Mouse (Mus musculus) embryo, embryonic 10.5 days (tissue): ENCODE measurements around the gene Wfdc1.
A peak's percentile ranks its signal among the peaks of the same experiment; 100 is the strongest.

Source experiments
- DNase-seq: peaks from one replicate; pipeline ENCODE4 v3.0.0-alpha.2; 2015; ENCODE audit warnings: low spot score

Wfdc1 gene

DNA sequence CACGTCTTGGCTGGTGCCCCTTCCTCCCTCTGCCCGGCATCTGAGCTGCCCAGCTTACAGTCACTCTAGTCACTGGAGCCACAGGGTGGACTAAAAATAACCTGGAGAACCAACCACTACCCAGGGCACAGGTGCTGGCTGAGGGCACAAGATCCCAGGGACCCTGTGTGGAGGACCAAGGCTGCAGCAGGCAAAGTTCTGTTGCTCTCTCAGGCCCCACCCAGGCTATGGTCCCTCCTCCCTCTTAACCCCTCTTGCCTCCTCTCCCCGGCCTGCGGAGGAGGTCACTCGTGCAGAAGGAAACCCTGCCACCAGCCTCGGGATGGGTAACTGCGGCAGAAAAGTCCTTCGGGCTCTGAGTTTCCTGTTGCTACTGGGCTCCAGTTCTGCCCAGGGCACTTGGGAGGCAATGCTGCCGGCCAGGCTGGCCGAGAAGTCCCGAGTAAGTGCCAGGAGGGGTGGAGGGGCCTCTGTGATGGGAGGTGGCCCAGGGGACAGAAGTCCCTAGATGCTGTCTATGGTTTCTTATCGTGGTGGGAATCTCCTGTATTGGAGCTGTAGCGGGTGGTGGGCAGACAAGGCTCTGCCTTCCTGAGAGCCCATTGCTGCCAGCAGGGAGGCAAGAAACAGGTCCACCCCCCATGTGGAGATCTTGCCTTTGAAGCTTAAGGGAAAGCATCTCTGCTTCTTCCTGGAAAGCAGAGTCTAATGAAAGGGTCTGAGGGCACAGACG is at the start of gene Wfdc1:
Wfdc1 (plus strand) TSS at position 147 of the 733 bp plus-strand sequence.
- no peak for DNase-seq

DNA sequence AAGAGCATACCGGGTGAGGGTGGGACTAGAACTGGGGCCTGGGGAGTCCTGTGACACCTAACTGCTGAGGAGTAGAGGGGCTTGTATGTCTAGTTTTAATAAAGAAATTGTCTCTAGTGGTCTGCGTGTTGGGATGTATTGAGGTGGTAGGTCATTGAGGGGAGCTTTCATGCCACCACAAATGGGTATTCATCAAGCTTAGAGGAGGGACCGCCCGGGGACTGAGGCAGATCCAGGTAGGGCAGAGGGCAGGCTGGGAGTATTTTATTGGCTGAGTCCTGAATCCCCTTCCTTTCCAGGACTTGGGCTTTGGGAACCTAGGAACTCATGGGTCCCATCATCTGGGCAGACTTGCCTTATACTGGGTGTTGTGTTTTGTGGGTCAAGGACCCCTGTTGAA is 49.4 kb upstream of the Wfdc1 start:
- DNase-seq, result no peak

GRCm38 (mm10) chr8:119617586-119617985 is 48.6 kb upstream of the Wfdc1 start:
- no peak for DNase-seq

DNA sequence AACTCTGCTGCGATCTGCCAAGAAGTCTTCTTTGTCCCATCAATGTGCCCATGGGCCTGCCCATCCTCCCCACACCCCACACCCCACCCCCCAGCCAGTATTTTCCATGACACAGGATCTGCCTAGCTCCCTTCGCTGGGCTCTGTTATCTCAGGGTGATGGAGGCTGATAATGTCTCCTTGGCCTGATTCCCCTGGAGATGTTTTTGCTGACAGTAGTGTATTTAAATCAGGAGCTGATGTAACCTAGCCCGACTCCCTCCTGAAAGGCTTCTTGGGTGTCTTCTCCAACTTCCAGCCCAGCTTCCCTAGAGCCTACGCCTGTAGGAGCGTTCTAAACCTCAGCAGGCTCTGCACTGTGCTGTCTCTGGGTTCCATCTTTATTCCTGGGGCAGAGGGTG is 47.3 kb upstream of the Wfdc1 start:
- no peak for DNase-seq

GRCm38 (mm10) chr8:119620116-119620840 is 45.9 kb upstream of the Wfdc1 start:
- DNase-seq, result no peak

DNA sequence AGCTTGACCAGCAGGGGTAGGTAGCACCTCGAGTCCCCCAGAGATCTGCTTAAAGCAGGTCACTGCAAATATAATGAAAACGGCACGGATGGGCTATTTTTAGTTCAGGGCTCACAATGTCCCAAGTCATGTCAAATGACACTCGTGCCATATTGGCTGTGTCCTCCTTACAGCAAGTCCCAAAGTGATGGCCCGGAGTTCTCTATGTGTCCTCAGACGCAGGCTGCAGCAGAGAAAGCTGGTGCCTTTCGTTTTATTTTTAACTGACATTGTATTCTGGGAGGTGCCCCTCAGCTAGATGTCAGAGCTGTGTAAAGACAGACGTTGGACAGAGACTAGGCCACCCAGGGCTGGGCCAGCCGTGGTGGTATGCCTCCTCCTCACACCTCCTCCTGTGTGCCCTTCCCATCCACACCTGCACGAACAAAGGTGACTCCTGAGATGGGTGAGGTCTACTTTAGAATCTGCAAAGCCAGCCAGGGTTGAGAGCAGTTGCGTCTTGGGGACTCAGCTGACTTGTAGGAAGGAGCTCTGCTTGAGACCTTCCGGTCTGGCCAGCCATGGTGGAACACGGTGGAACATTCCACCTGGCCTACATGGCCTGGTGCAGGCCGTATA is 45.2 kb upstream of the Wfdc1 start:
- DNase-seq, result no peak

DNA sequence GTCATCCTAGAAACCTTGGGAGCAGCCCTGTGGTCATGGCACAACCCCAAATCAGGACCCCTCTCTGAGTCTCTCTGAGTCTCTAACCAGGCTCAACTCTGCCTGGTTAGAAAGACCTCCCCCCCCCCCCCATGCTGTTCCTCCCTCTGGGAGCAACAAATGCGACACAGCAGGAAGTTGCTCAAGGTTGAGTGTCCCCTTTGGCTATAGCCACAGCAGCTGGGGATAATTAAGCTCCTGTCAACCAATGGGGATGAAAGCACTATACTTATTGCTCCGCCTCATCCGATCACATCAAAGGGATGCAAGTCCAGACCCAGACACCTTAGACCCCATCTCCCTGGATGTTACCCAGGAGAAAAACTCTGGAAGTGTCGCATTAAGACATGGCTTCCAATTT is 43.6 kb upstream of the Wfdc1 start:
- DNase-seq, result no peak

DNA sequence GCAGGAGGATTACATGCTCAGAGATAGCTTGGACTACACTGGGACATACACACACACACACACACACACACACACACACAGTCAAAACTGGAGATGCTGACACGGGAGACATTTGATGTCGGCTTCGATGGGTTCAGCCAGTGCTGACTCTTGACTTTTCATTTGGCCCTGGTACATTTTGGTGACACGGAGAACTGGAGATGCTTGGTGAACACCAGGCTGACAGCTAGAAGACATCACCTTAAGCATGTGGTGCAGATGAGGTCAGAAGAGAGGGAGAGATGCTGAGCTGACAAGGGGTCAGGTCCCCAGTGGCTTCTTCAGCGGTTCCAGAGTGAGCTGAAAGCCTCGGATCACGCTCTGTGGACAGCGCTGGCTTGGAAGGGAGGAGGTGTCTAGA is 43.1 kb upstream of the Wfdc1 start:
- DNase-seq, result no peak

DNA sequence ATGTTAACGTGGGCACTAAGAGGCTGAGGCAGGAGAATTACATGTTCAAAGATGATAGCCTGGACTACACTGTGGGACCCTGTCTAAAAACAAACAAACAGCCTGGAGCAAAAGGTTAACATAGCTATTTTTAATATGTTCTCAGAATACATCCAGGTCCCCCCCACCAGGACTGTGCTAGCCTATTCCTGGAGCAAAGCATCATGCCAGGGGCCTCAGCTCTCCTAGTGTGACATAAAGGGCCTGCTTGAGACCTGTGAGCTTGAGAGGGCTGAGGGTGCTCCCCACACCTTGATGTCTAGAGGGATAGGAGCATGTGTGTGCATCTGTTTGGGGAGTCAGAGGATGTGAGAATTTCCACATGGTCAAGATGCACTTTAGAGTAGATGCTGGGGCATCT is 42.4 kb upstream of the Wfdc1 start:
- no peak for DNase-seq

GRCm38 (mm10) chr8:119624916-119625315 is 41.2 kb upstream of the Wfdc1 start:
- DNase-seq, result no peak

GRCm38 (mm10) chr8:119625788-119626187 is 40.4 kb upstream of the Wfdc1 start:
- DNase-seq, result no peak

- DNase-seq, result no peak
Observed at GRCm38 (mm10) chr8:119627199-119627598, 39.0 kb upstream of the Wfdc1 start.

DNA sequence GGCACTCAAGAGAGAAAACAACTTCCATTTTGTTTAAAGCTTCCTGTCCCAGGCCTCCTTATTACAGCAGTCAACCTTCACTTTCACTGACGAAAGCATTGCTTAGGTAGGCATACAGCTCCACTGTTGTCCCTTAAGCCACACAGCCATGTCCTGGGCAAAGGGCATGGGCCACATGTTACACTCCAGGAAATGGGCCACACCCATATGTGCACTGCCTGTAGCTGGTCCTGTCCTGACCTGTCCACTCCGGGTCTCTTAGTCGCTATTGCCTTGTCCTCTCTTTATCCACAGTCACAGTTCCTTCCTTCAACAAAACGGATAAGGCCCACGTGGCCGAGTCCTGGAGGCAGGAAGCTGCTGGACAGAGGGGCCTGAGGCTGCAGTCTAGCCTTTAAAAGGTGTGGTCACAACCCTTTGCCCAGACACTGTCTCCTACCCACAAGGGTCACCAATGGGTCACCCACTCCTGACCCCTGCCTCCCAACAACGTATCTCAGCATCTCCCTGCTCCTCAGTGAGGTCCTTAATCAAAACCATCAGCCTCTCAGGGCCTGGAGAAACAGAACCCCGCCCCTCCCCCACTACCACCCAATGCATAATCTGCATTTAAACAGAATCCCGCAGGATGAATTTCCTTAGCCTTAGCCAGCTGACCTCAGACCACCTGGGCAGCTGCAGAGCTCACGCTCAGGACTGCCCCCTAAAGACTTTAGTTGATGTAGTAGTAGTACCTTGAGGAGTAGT is 38.4 kb upstream of the Wfdc1 start:
- peak; percentile 71 for DNase-seq

DNA sequence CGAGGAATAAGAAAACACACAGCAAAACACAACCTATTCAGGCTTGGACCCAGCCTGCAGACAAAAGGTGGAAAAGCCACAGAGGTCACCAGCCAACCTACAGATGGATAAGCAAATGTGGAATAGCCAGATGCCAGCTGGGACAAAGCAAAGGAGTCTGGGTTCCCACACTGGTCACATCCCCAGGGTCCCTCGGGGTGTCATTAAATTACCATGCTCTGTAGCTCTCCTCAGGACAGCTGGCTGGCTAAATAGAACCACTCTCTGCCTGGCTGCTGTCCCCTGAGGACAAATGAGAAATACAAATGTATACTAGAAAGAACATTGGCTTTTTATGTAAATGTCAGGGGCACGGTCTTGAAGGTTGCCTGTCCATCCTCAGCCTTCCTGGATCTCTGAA is 35.3 kb upstream of the Wfdc1 start:
- DNase-seq, result peak; percentile 64

DNA sequence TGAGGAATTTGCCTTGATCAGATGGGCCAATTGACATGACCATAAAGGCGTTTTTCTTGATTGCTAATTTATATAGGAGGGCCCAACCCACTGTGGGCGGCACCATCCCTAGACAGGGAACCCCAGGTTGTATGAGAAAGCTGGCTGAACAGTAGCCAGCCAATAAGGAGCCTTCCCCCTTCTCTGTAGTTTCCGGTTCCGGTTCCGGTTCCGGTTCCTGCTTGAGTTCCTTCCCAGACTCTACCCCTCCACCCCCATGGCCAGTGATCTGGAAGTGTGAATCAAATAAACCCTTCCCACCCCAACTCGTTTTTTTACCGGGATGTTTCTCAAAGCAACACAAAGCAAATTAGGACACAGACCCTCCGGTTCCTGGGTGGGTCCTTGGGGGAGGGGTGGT is 33.9 kb upstream of the Wfdc1 start:
- no peak for DNase-seq

GRCm38 (mm10) chr8:119632909-119633308 is 33.3 kb upstream of the Wfdc1 start:
- no peak for DNase-seq

GRCm38 (mm10) chr8:119634616-119635336 is 31.4 kb upstream of the Wfdc1 start:
- DNase-seq, result peak; percentile 56

DNA sequence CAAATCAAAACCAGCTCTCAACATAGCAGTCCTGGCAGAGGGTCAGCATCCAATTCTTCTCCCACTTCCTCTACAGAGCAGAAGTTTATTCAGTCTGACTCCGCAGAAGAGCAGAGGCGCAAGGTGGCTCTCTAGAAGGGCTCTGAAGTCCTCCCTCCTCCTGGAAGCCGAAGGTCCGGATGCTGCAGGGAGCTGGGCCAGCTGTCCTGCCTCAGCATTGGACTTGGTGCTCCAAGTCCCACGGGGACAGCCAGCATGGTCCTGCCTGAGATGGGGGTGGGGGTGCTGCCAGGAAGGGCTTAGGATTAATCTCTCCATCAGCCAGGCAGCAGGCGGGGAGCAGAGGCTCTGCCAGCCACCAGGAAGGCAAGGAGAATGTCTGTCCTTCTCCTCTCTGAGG is 30.8 kb upstream of the Wfdc1 start, which contains the start of gene Kcng4:
Kcng4 (minus strand) TSS at position 303 of the 400 bp plus-strand sequence.
- no peak for DNase-seq

DNA sequence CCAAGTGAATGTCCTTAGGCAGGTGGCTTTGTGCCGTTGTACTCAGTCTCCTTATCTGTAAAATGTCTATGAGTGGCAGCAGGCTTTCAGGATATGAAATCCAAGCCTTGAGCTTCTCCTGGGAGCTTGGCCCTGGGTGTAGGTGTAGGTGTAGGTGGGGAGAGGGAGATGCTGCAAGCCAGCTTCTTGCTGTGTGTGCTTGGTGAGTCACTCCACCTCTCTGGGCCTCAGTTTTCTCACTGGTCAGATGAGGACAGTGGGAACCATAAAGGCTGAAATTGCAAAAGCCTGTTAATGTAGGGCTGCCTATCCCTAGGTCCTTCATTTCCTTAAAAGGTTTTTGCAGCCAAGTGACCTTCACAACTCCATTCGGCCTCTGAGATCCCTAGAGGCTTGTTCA is 30.2 kb upstream of the Wfdc1 start:
- no peak for DNase-seq

- no peak for DNase-seq
Observed at GRCm38 (mm10) chr8:119636766-119637165, 29.4 kb upstream of the Wfdc1 start.

DNA sequence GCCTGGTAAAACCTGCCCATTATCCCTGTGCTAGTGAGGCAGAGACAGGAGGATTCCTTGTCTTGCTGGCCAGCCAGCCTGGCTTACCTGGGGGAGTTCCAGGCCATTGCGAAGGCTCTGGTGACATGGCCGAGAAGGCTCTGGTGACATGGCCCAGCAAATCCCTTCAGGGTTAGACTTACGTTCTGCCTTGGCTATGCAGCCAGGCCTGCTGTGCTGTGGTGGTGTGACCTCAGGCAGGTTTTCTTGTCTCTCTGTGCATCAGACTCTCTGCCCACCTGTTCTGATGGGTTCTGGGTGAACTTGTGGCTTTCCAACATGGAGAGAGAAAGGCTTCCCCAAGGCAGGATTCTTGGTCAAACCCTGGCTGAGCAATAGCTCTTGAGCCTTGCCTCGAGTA is 28.8 kb upstream of the Wfdc1 start:
- DNase-seq, result no peak

- no peak for DNase-seq
Observed at GRCm38 (mm10) chr8:119638261-119638660, 27.9 kb upstream of the Wfdc1 start.
